Comparison of ENCODE assay signal across 16 mouse cellular contexts in the genomic region with DNA sequence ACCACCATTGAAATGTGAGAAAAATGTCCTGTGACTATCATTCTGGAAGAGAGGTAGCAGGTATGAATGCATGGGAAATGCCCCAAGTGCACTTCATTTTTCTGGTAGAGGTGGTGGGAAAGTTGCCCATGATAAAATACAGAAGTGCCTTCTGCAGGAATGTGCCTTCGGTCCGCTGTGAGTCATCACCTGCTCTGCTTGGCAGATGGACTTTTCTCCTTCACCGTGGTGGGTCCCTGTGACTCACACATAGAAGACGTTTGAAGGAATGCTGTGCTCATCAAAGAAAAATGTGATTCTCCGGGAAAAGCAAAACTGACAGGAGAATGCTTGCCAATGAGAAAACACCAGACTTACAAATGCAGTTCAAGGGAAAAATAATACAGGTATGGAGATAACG.
DNase-seq lines count a peak whose midpoint lies in the region; ATAC-seq lines count a peak whose summit lies in the region.
"Had no signal": no experiment of that assay in that cellular context is flagged by ENCODE, and none has a peak within 500 bp of the region (broad histone marks: within the 10 kb centered on the region; RNA-seq: fewer than 3 reads in every experiment).

No protein-coding gene starts in this region.

- H3K36me3 ChIP-seq in limb, embryonic 10.5 days: no peaks in the 10 kb centered on the region
- H3K36me3 ChIP-seq: kidney, embryonic 15.5 days; liver, embryonic 12.5 days had no signal

- H3K27ac ChIP-seq in limb, embryonic 10.5 days: no peak overlapping the region
- H3K27ac ChIP-seq: kidney, embryonic 15.5 days; liver, embryonic 12.5 days; macrophage had no signal

- H3K27me3 ChIP-seq in limb, embryonic 10.5 days (ENCODE audit: low read depth, poor library complexity, severe bottlenecking): no peaks in the 10 kb centered on the region
- H3K27me3 ChIP-seq: CH12.LX; kidney, embryonic 15.5 days; liver, embryonic 12.5 days had no signal

- no peak for ATAC-seq in megakaryocyte-erythroid progenitor cell, adult 5-6 weeks (replicated peaks; ENCODE audit: low FRiP score, low TSS enrichment, poor library complexity, severe bottlenecking)
- ATAC-seq in erythroblast, adult 5-6 weeks (replicated peaks; ENCODE audit: low FRiP score, poor library complexity, severe bottlenecking): no peak
- ATAC-seq: forebrain, embryonic 14.5 days; liver, embryonic 12.5 days had no signal

- no peak overlapping the region for H3K4me3 ChIP-seq in limb, embryonic 10.5 days
- H3K4me3 ChIP-seq: kidney, embryonic 15.5 days; liver, embryonic 12.5 days had no signal

- WGBS in limb, embryonic 10.5 days: 91% methylated on average over 6 of the region's 6 CpGs

- no peaks in the 10 kb centered on the region for H3K4me1 ChIP-seq in limb, embryonic 10.5 days
- H3K4me1 ChIP-seq: kidney, embryonic 15.5 days; liver, embryonic 12.5 days had no signal

- DNase-seq in layer of hippocampus, adult 9-11 months: peak; percentile 3
- no peak for DNase-seq in layer of hippocampus, postnatal 25 days (ENCODE audit: extremely low spot score in 1 of 2, low spot score in 1 of 2)
- peak; percentile 22 for DNase-seq in 416B (ENCODE audit: low read depth)
- DNase-seq in adrenal gland, postnatal 36 days: peak; percentile 32 to 46
- DNase-seq in frontal cortex, adult 2 months (ENCODE audit: extremely low spot score in 1 of 2, low spot score in 1 of 2): peak; percentile 8 to 66
- no peak for DNase-seq in limb, embryonic 10.5 days (ENCODE audit: low spot score)
- DNase-seq: heart, adult 11 months; heart, postnatal 10 days; thymus, postnatal 14 days had no signal

- H3K9me3 ChIP-seq in limb, embryonic 10.5 days (replicated peaks): no peaks in the 10 kb centered on the region
- H3K9me3 ChIP-seq: kidney, embryonic 15.5 days; liver, embryonic 12.5 days had no signal

Comparison
In these comparisons a context has a peak if more than half of its experiments do, and no peak if none do; other contexts are left out.
1. DNase-seq: peak in layer of hippocampus, adult 9-11 months (single experiment), 416B (single experiment), adrenal gland, postnatal 36 days (2 of 2) and frontal cortex, adult 2 months (2 of 2); none in layer of hippocampus, postnatal 25 days (0 of 2) and limb, embryonic 10.5 days (single experiment).